Mouse (Mus musculus): ENCODE data around the gene Asf1a. TPM values are rescaled to one million over a fixed set of nuclear protein-coding genes. Genes with fewer than 3 reads are reported as not detected.
"Not testable (repeated sequence)": the region's sequence is repeated elsewhere in the genome, so short reads cannot be mapped to it uniquely, and the experiment has no call there.

Gene Asf1a
- polyA plus RNA-seq, 1 experiment from 2014 or later = 134 TPM

DNA sequence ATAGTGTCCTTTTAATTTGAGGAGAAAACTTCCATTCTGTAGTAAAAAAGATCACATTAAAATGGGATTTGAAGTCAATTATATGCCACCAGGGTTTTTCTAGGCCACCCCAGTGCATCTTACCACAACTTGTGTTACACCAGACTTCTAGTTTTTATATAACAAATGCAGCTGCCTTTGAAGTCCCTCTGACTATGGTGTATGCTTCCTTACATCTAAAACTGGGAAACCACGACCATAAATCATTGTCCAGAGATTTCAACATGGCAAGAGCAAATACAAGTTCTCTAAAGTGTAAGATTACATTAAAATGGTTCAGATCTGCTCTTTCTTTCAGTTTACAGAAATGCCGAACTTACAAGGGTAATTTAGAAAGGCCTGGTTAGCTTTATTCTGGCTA is 11.7 kb downstream of the Asf1a start:
- no peaks in the 10 kb centered on the region for H3K9me3 ChIP-seq (replicated peaks)
- no peaks in the 10 kb centered on the region for H3K4me1 ChIP-seq
- H3K4me2 ChIP-seq (replicated peaks) = no peak overlapping the region
- H3K27me3 ChIP-seq = no peaks in the 10 kb centered on the region
- ATAC-seq (ENCODE audit: low FRiP score) = no peak
- peaks cover 61% of the 10 kb centered on the region for H3K36me3 ChIP-seq
- no peak overlapping the region for H3K4me3 ChIP-seq
- WGBS = 87% methylated on average over 2 of the region's 2 CpGs
- H3K27ac ChIP-seq = no peak overlapping the region
- H3K9ac ChIP-seq = no peak overlapping the region

DNA sequence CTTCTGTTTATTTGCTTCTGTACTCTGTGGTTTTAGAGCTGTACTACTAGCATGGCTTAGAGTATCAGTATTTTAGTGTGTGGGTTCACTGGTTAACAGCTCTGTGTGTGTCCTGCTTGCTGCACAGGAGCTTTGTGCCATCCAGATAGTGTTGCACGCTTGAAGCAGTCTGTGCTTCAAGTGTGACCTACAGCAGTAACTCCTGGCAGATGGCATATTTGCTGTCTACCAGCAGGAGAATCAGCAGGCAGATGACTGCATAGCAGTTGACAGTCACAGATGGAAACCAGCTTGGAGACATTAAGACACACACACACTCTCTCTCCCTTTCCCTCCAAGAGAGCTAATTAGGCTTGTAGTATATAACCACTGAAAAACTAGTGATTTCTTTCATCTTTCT is 15.6 kb downstream of the Asf1a start:
- ATAC-seq (ENCODE audit: low FRiP score) = no peak

DNA sequence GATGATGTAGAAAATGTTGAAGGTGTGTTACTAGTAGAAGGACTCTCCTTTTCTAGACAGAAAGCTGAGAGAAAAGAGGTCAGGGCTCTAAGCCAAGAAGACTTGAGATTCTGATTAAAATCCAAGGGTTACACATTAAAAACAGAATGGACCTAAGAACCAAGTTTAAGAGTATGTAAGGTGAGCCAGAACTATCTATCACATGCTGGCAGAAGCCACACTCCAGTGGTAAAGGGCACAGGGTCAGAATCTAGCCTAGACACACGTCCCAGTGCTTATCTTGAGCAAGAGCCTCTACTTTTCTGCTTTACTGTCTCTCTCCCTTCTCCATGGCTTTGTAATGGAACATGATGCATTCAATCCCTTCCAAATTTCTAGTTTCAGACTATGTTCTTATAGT is 17.4 kb downstream of the Asf1a start:
- Histone ChIP-seq H3K4me1 (no peaks in the 10 kb centered on the region), H3K9me3 (replicated peaks) (no peaks in the 10 kb centered on the region), H3K9ac (no peak overlapping the region), H3K36me3 (peaks cover 45% of the 10 kb centered on the region), H3K27ac (no peak overlapping the region), H3K4me3 (no peak overlapping the region), H3K4me2 (replicated peaks) (no peak overlapping the region), H3K27me3 (no peaks in the 10 kb centered on the region)
- no peak for ATAC-seq (ENCODE audit: low FRiP score)
- 74% methylated on average over 1 of the region's 1 CpGs for WGBS

More for the DNA sequence above, 15.6 kb downstream of the Asf1a start:
- Histone ChIP-seq H3K36me3 (peaks cover 53% of the 10 kb centered on the region), H3K4me2 (replicated peaks) (no peak overlapping the region), H3K4me3 (no peak overlapping the region), H3K27me3 (no peaks in the 10 kb centered on the region), H3K9me3 (replicated peaks) (no peaks in the 10 kb centered on the region), H3K27ac (no peak overlapping the region), H3K4me1 (no peaks in the 10 kb centered on the region), H3K9ac (no peak overlapping the region)
- WGBS = 86% methylated on average over 1 of the region's 1 CpGs

DNA sequence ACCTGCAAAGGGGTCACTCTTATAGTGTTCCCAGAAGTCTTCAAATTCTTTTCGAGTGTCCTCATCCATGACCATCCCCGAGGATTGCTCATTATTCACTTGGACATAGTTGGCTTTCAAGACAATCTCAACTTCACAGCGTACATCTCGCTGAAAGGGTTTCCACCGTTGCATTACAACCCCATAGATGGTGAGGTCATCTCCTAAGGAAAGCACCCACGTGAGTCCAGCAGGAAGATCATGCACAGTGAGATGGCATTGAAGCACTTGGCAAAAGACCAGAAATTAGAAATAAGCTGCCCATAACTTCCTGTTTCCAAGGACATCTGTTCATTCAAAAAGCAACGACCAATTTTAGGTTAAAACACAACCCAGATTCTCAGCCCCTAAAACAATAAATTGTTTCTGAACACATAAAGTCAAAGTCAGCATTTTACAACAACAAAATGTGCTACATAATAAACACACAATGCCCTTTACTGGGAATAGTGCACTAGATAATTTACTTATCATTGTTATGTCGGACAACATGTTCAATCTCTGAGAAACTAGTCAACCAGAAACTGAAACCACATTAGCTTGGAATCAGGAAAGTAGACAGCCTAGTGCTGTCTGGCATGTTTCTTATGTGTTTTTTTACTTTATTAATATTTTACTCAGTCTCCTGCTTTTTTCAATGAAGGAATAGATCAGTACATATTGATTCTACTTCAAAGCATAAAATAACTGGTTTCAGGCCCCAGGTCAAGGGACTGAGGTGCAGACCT is 19.5 kb downstream of the Asf1a start:
- ATAC-seq (ENCODE audit: low FRiP score) = no peak
- no peaks in the 10 kb centered on the region for H3K4me1 ChIP-seq
- H3K27ac ChIP-seq = no peak overlapping the region
- peaks cover 37% of the 10 kb centered on the region for H3K36me3 ChIP-seq
- WGBS = 91% methylated on average over 8 of the region's 8 CpGs
- no peak overlapping the region for H3K4me3 ChIP-seq
- H3K27me3 ChIP-seq = no peaks in the 10 kb centered on the region
- H3K9ac ChIP-seq = no peak overlapping the region
- no peaks in the 10 kb centered on the region for H3K9me3 ChIP-seq (replicated peaks)
- no peak overlapping the region for H3K4me2 ChIP-seq (replicated peaks)

DNA sequence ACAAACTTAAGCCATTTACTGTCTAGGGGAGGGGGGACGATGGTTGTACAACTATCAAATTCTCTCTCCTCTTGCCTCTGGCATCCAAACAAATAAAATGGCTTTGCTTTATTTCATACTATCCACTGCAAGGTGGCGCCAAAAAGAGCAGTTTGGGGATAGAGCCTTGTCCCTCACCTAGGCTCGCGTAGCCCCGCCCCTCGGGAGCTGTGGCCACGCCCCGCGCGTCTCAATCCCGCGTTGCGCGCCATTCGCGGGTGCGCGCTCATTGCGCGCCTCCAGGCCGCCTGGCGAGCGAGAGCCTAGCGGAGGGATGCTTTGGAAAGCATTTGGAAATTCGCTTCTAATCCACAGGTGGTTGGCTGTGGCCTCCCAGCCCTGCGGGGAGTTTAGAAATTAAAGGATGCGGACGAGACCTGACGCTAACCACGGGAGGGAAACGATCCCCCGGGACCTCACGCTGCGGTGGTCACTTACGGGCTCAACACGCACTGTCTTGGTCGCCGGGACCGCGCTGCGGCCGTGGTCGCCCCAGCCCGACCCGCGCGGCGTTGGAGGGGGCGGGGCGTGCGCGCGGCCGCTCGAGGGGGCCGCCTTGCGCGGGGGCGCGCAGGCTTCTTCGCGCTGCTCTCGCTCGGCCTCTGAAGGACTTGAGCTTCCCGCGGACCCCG is 32.8 kb downstream of the Asf1a start:
- peak; percentile 90 for ATAC-seq (ENCODE audit: low FRiP score)
- under 1% methylated on average over 67 of the region's 67 CpGs for WGBS
- peak overlapping the region; percentile 75 for H3K4me3 ChIP-seq

DNA sequence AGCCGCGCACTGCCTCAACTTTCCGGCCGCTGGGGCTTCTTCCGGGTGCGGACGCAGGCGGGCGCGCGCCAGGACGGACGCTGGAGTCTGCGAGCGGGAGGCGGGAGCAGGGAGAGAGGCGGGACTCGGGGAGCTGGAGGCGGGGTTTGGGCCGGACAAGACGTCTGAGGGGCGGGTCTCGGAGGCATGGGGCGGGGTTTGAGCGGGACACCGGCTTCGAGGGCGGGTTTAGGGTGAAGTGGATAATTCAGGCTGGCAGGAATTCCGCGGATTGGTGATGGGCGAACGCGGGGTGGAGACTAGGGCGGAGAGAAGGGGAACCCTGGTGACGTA is 33.3 kb downstream of the Asf1a start:
- Histone ChIP-seq H3K9ac (peak overlapping the region; percentile 73), H3K36me3 (no peaks in the 10 kb centered on the region), H3K4me1 (no peaks in the 10 kb centered on the region), H3K27ac (peak overlapping the region; percentile 88), H3K27me3 (no peaks in the 10 kb centered on the region), H3K4me3 (peak overlapping the region; percentile 75), H3K9me3 (replicated peaks) (no peaks in the 10 kb centered on the region), H3K4me2 (replicated peaks) (peak overlapping the region; percentile 47)
- peak; percentile 98 for ATAC-seq (ENCODE audit: low FRiP score)
- WGBS = under 1% methylated on average over 34 of the region's 35 CpGs

More for the DNA sequence above, 32.8 kb downstream of the Asf1a start:
- Histone ChIP-seq H3K9ac (peak overlapping the region; percentile 73), H3K27me3 (no peaks in the 10 kb centered on the region), H3K27ac (peak overlapping the region; percentile 88), H3K9me3 (replicated peaks) (no peaks in the 10 kb centered on the region), H3K4me1 (no peaks in the 10 kb centered on the region), H3K36me3 (no peaks in the 10 kb centered on the region), H3K4me2 (replicated peaks) (peak overlapping the region; percentile 47)

GRCm38 (mm10) chr10:53630339-53630738 is 33.8 kb downstream of the Asf1a start, which contains the start of gene Mcm9:
Gene Mcm9 (minus strand): TSS chr10:53630439.
- peak within 1 kb of the TSS; percentile 73 for H3K9ac ChIP-seq
- peak within 1 kb of the TSS; percentile 75 for H3K4me3 ChIP-seq
- not testable (repeated sequence) for ATAC-seq (ENCODE audit: low FRiP score); H3K9me3 ChIP-seq (replicated peaks); H3K4me1 ChIP-seq; H3K27me3 ChIP-seq; H3K36me3 ChIP-seq
- peak within 1 kb of the TSS; percentile 88 for H3K27ac ChIP-seq
- H3K4me2 ChIP-seq (replicated peaks) = peak within 1 kb of the TSS; percentile 47
- WGBS = 55% methylated on average over 10 of the region's 10 CpGs

- no peak for ATAC-seq (ENCODE audit: low FRiP score)
- WGBS = 86% methylated on average over 10 of the region's 10 CpGs
- H3K27me3 ChIP-seq = no peaks in the 10 kb centered on the region
These were observed 37.6 kb downstream of the Asf1a start for GRCm38 (mm10) chr10:53634160-53634559.

GRCm38 (mm10) chr10:53635246-53635971 is 38.9 kb downstream of the Asf1a start:
- Histone ChIP-seq H3K4me2 (replicated peaks) (no peak overlapping the region), H3K4me1 (no peaks in the 10 kb centered on the region), H3K36me3 (no peaks in the 10 kb centered on the region), H3K27me3 (no peaks in the 10 kb centered on the region), H3K9ac (no peak overlapping the region), H3K4me3 (no peak overlapping the region), H3K9me3 (replicated peaks) (no peaks in the 10 kb centered on the region), H3K27ac (no peak overlapping the region)
- no peak for ATAC-seq (ENCODE audit: low FRiP score)
- 87% methylated on average over 13 of the region's 13 CpGs for WGBS

More at GRCm38 (mm10) chr10:53634160-53634559, 37.6 kb downstream of the Asf1a start:
- no peak overlapping the region for H3K4me2 ChIP-seq (replicated peaks)
- no peak overlapping the region for H3K4me3 ChIP-seq
- no peak overlapping the region for H3K9ac ChIP-seq
- H3K27ac ChIP-seq = no peak overlapping the region
- H3K4me1 ChIP-seq = no peaks in the 10 kb centered on the region
- no peaks in the 10 kb centered on the region for H3K9me3 ChIP-seq (replicated peaks)
- H3K36me3 ChIP-seq = no peaks in the 10 kb centered on the region

- H3K36me3 ChIP-seq = no peaks in the 10 kb centered on the region
- no peaks in the 10 kb centered on the region for H3K9me3 ChIP-seq (replicated peaks)
- no peak overlapping the region for H3K4me2 ChIP-seq (replicated peaks)
- no peak overlapping the region for H3K27ac ChIP-seq
- H3K27me3 ChIP-seq = no peaks in the 10 kb centered on the region
- no peak overlapping the region for H3K4me3 ChIP-seq
- H3K4me1 ChIP-seq = no peaks in the 10 kb centered on the region
- H3K9ac ChIP-seq = no peak overlapping the region
- ATAC-seq (ENCODE audit: low FRiP score) = 0 out of 2 replicates have a peak, but pooled peaks have one; percentile 54
These were observed 45.0 kb downstream of the Asf1a start for GRCm38 (mm10) chr10:53641507-53641906.

GRCm38 (mm10) chr10:53650683-53651082 is 54.1 kb downstream of the Asf1a start:
- Histone ChIP-seq H3K4me2 (replicated peaks) (no peak overlapping the region), H3K27me3 (no peaks in the 10 kb centered on the region), H3K9ac (no peak overlapping the region), H3K4me1 (no peaks in the 10 kb centered on the region), H3K4me3 (no peak overlapping the region), H3K36me3 (no peaks in the 10 kb centered on the region), H3K9me3 (replicated peaks) (no peaks in the 10 kb centered on the region), H3K27ac (no peak overlapping the region)
- no peak for ATAC-seq (ENCODE audit: low FRiP score)
- WGBS = 77% methylated on average over 2 of the region's 2 CpGs

DNA sequence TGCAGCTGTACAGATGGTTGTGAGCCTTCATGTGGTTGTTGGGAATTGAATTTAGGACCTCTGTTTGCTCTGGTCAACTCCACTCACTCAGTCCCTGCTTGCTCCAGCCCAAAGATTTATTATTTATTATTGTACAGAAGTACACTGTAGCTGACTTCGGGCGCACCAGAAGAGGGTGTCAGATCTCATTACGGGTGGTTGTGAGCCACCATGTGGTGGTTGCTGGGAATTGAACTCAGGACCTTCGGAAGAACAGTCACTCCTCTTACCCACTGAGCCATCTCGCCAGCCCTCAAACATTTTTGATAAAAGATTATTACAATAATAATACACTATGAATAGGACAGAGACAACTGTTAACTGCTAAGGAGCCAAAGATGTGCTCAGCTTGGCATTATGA is 57.7 kb downstream of the Asf1a start:
- H3K4me3 ChIP-seq; H3K4me1 ChIP-seq; H3K27me3 ChIP-seq; H3K36me3 ChIP-seq; H3K4me2 ChIP-seq (replicated peaks); H3K9me3 ChIP-seq (replicated peaks); ATAC-seq (ENCODE audit: low FRiP score); H3K9ac ChIP-seq; H3K27ac ChIP-seq: not testable (repeated sequence)
- 94% methylated on average over 5 of the region's 5 CpGs for WGBS

Data from hindbrain, embryonic 12.5 days (tissue).